Mouse (Mus musculus): ENCODE measurements around the gene Lrrc8c. TPM values are rescaled to one million over a fixed set of nuclear protein-coding genes. Genes with fewer than 3 reads are reported as not detected.

Lrrc8c gene
- polyA plus RNA-seq, 1 experiment from 2014 or later = 14.7 TPM

GRCm38 (mm10) chr5:105586655-105587054 is 67.5 kb downstream of the Lrrc8c start:
- ATAC-seq (ENCODE audit: low FRiP score) = no peak
- no peaks in the 10 kb centered on the region for H3K27me3 ChIP-seq (replicated peaks)
- H3K4me2 ChIP-seq = no peak overlapping the region
- H3K36me3 ChIP-seq = no peaks in the 10 kb centered on the region
- no peak overlapping the region for H3K9ac ChIP-seq (replicated peaks)
- no peaks in the 10 kb centered on the region for H3K9me3 ChIP-seq (replicated peaks)
- no peak overlapping the region for H3K4me3 ChIP-seq (replicated peaks)
- H3K4me1 ChIP-seq = 0 out of 2 replicates have a peak, but pooled peaks cover 12% of the 10 kb centered on the region
- WGBS = 82% methylated on average over 5 of the region's 5 CpGs
- peak overlapping the region; percentile 64; the same call in 1 of the 2 replicates for H3K27ac ChIP-seq (replicated peaks)

- Histone ChIP-seq H3K9ac (replicated peaks) (no peak overlapping the region), H3K9me3 (replicated peaks) (no peaks in the 10 kb centered on the region), H3K27me3 (replicated peaks) (no peaks in the 10 kb centered on the region), H3K4me2 (no peak overlapping the region), H3K27ac (replicated peaks) (no peak overlapping the region), H3K36me3 (no peaks in the 10 kb centered on the region), H3K4me3 (replicated peaks) (no peak overlapping the region), H3K4me1 (0 out of 2 replicates have a peak, but pooled peaks cover 12% of the 10 kb centered on the region)
- no peak for ATAC-seq (ENCODE audit: low FRiP score)
- WGBS = 79% methylated on average over 6 of the region's 6 CpGs
These were observed 68.3 kb downstream of the Lrrc8c start for GRCm38 (mm10) chr5:105587471-105587870.

GRCm38 (mm10) chr5:105588683-105589082 is 69.5 kb downstream of the Lrrc8c start:
- no peaks in the 10 kb centered on the region for H3K36me3 ChIP-seq
- no peak overlapping the region for H3K27ac ChIP-seq (replicated peaks)
- H3K4me1 ChIP-seq = 0 out of 2 replicates have a peak, but pooled peaks cover 12% of the 10 kb centered on the region
- 89% methylated on average over 4 of the region's 4 CpGs for WGBS
- H3K9ac ChIP-seq (replicated peaks) = no peak overlapping the region
- no peak overlapping the region for H3K4me3 ChIP-seq (replicated peaks)
- H3K9me3 ChIP-seq (replicated peaks) = no peaks in the 10 kb centered on the region
- no peak overlapping the region for H3K4me2 ChIP-seq
- no peak for ATAC-seq (ENCODE audit: low FRiP score)
- H3K27me3 ChIP-seq (replicated peaks) = no peaks in the 10 kb centered on the region

- no peaks in the 10 kb centered on the region for H3K27me3 ChIP-seq (replicated peaks)
- no peaks in the 10 kb centered on the region for H3K9me3 ChIP-seq (replicated peaks)
- H3K4me1 ChIP-seq = 0 out of 2 replicates have a peak, but pooled peaks cover 12% of the 10 kb centered on the region
- no peak overlapping the region for H3K4me3 ChIP-seq (replicated peaks)
- no peak overlapping the region for H3K9ac ChIP-seq (replicated peaks)
- WGBS = 93% methylated on average over 3 of the region's 3 CpGs
- H3K27ac ChIP-seq (replicated peaks) = no peak overlapping the region
- ATAC-seq (ENCODE audit: low FRiP score) = no peak
- no peak overlapping the region for H3K4me2 ChIP-seq
- H3K36me3 ChIP-seq = no peaks in the 10 kb centered on the region
These were observed 69.9 kb downstream of the Lrrc8c start for GRCm38 (mm10) chr5:105589119-105589518.

- H3K36me3 ChIP-seq = no peaks in the 10 kb centered on the region
- no peak overlapping the region for H3K9ac ChIP-seq (replicated peaks)
- no peak overlapping the region for H3K27ac ChIP-seq (replicated peaks)
- WGBS = 93% methylated on average over 4 of the region's 4 CpGs
- no peak overlapping the region for H3K4me3 ChIP-seq (replicated peaks)
- H3K4me1 ChIP-seq = 0 out of 2 replicates have a peak, but pooled peaks cover 4% of the 10 kb centered on the region
- no peaks in the 10 kb centered on the region for H3K27me3 ChIP-seq (replicated peaks)
- H3K9me3 ChIP-seq (replicated peaks) = no peaks in the 10 kb centered on the region
- ATAC-seq (ENCODE audit: low FRiP score) = no peak
- H3K4me2 ChIP-seq = no peak overlapping the region
These were observed 73.2 kb downstream of the Lrrc8c start for GRCm38 (mm10) chr5:105592396-105592795.

- no peaks in the 10 kb centered on the region for H3K36me3 ChIP-seq
- 93% methylated on average over 9 of the region's 9 CpGs for WGBS
- no peak for ATAC-seq (ENCODE audit: low FRiP score)
- H3K9ac ChIP-seq (replicated peaks) = no peak overlapping the region
- H3K4me1 ChIP-seq = no peaks in the 10 kb centered on the region
- no peaks in the 10 kb centered on the region for H3K9me3 ChIP-seq (replicated peaks)
- no peaks in the 10 kb centered on the region for H3K27me3 ChIP-seq (replicated peaks)
- H3K4me3 ChIP-seq (replicated peaks) = no peak overlapping the region
- no peak overlapping the region for H3K4me2 ChIP-seq
- no peak overlapping the region for H3K27ac ChIP-seq (replicated peaks)
These were observed 74.4 kb downstream of the Lrrc8c start for GRCm38 (mm10) chr5:105593630-105594029.

GRCm38 (mm10) chr5:105598866-105599265 is 79.7 kb downstream of the Lrrc8c start:
- no peak for ATAC-seq (ENCODE audit: low FRiP score)
- Histone ChIP-seq H3K27me3 (replicated peaks) (no peaks in the 10 kb centered on the region), H3K27ac (replicated peaks) (no peak overlapping the region), H3K9me3 (replicated peaks) (no peaks in the 10 kb centered on the region), H3K4me3 (replicated peaks) (no peak overlapping the region), H3K4me1 (no peaks in the 10 kb centered on the region), H3K36me3 (no peaks in the 10 kb centered on the region), H3K4me2 (no peak overlapping the region), H3K9ac (replicated peaks) (no peak overlapping the region)
- 77% methylated on average over 9 of the region's 9 CpGs for WGBS

- Histone ChIP-seq H3K27ac (replicated peaks) (no peak overlapping the region), H3K36me3 (no peaks in the 10 kb centered on the region), H3K4me2 (no peak overlapping the region), H3K9ac (replicated peaks) (no peak overlapping the region), H3K4me3 (replicated peaks) (no peak overlapping the region), H3K27me3 (replicated peaks) (no peaks in the 10 kb centered on the region), H3K4me1 (no peaks in the 10 kb centered on the region), H3K9me3 (replicated peaks) (no peaks in the 10 kb centered on the region)
- 70% methylated on average over 4 of the region's 4 CpGs for WGBS
- ATAC-seq (ENCODE audit: low FRiP score) = no peak
These were observed 80.1 kb downstream of the Lrrc8c start for GRCm38 (mm10) chr5:105599315-105599714.

GRCm38 (mm10) chr5:105600998-105601397 is 81.8 kb downstream of the Lrrc8c start:
- Histone ChIP-seq H3K27ac (replicated peaks) (no peak overlapping the region), H3K9ac (replicated peaks) (no peak overlapping the region), H3K9me3 (replicated peaks) (no peaks in the 10 kb centered on the region), H3K27me3 (replicated peaks) (no peaks in the 10 kb centered on the region), H3K4me1 (no peaks in the 10 kb centered on the region), H3K4me2 (no peak overlapping the region), H3K36me3 (no peaks in the 10 kb centered on the region), H3K4me3 (replicated peaks) (no peak overlapping the region)
- no peak for ATAC-seq (ENCODE audit: low FRiP score)
- 82% methylated on average over 4 of the region's 5 CpGs for WGBS

- Histone ChIP-seq H3K9me3 (replicated peaks) (no peaks in the 10 kb centered on the region), H3K4me3 (replicated peaks) (no peak overlapping the region), H3K27me3 (replicated peaks) (no peaks in the 10 kb centered on the region), H3K27ac (replicated peaks) (no peak overlapping the region), H3K36me3 (peaks cover 10% of the 10 kb centered on the region), H3K9ac (replicated peaks) (no peak overlapping the region), H3K4me1 (no peaks in the 10 kb centered on the region), H3K4me2 (no peak overlapping the region)
- WGBS = 81% methylated on average over 9 of the region's 9 CpGs
- ATAC-seq (ENCODE audit: low FRiP score) = no peak
These were observed 83.4 kb downstream of the Lrrc8c start for GRCm38 (mm10) chr5:105602585-105602984.

GRCm38 (mm10) chr5:105605736-105606135 is 86.5 kb downstream of the Lrrc8c start:
- no peaks in the 10 kb centered on the region for H3K4me1 ChIP-seq
- ATAC-seq (ENCODE audit: low FRiP score) = no peak
- no peak overlapping the region for H3K4me3 ChIP-seq (replicated peaks)
- no peaks in the 10 kb centered on the region for H3K27me3 ChIP-seq (replicated peaks)
- no peak overlapping the region for H3K27ac ChIP-seq (replicated peaks)
- H3K4me2 ChIP-seq = no peak overlapping the region
- 68% methylated on average over 9 of the region's 9 CpGs for WGBS
- H3K9me3 ChIP-seq (replicated peaks) = no peaks in the 10 kb centered on the region
- H3K9ac ChIP-seq (replicated peaks) = no peak overlapping the region
- peaks cover 24% of the 10 kb centered on the region for H3K36me3 ChIP-seq

GRCm38 (mm10) chr5:105609683-105610082 is 90.5 kb downstream of the Lrrc8c start:
- Histone ChIP-seq H3K4me2 (no peak overlapping the region), H3K27me3 (replicated peaks) (no peaks in the 10 kb centered on the region), H3K9ac (replicated peaks) (no peak overlapping the region), H3K9me3 (replicated peaks) (no peaks in the 10 kb centered on the region), H3K36me3 (peaks cover 24% of the 10 kb centered on the region), H3K4me1 (no peaks in the 10 kb centered on the region), H3K4me3 (replicated peaks) (no peak overlapping the region), H3K27ac (replicated peaks) (no peak overlapping the region)
- ATAC-seq (ENCODE audit: low FRiP score) = 0 out of 2 replicates have a peak, but pooled peaks have one; percentile 14
- WGBS = 75% methylated on average over 12 of the region's 12 CpGs

- Histone ChIP-seq H3K27me3 (replicated peaks) (no peaks in the 10 kb centered on the region), H3K36me3 (peaks cover 10% of the 10 kb centered on the region), H3K9me3 (replicated peaks) (no peaks in the 10 kb centered on the region), H3K4me3 (replicated peaks) (no peak overlapping the region), H3K9ac (replicated peaks) (no peak overlapping the region), H3K27ac (replicated peaks) (no peak overlapping the region), H3K4me2 (no peak overlapping the region), H3K4me1 (no peaks in the 10 kb centered on the region)
- WGBS = 51% methylated on average over 9 of the region's 9 CpGs
- no peak for ATAC-seq (ENCODE audit: low FRiP score)
These were observed 93.8 kb downstream of the Lrrc8c start for GRCm38 (mm10) chr5:105613002-105613401.

Data from neural tube, embryonic 15.5 days (tissue).